Mouse (Mus musculus) testis, adult 2 months (tissue): ENCODE data around the gene Gm20388. TPM values are rescaled to one million over a fixed set of nuclear protein-coding genes. Genes with fewer than 3 reads are reported as not detected.

Experiments used
- H3K27ac ChIP-seq: fragments of 200-500 bp; 2 replicates; pipeline ENCODE4 v1.5.1; 2012; ENCODE audit warnings: low read depth, low read length; ENCODE audit not compliant: control insufficient read depth, insufficient read depth
- H3K27me3 ChIP-seq: fragments of 200-500 bp; 2 replicates; pipeline ENCODE4 v1.6.1; 2012; ENCODE audit warnings: mild to moderate bottlenecking, low read length, moderate library complexity; ENCODE audit not compliant: control insufficient read depth, insufficient read depth
- H3K36me3 ChIP-seq: fragments of 200-500 bp; 2 replicates; pipeline ENCODE4 v1.6.1; 2012; ENCODE audit warnings: mild to moderate bottlenecking, low read length; ENCODE audit not compliant: control insufficient read depth, insufficient read depth
- H3K4me1 ChIP-seq: fragments of 200-500 bp; 2 replicates; pipeline ENCODE4 v1.6.1; 2012; ENCODE audit warnings: low read length; ENCODE audit not compliant: control insufficient read depth, insufficient read depth
- H3K4me3 ChIP-seq: fragments of 200-500 bp; 2 replicates; pipeline ENCODE4 v1.5.1; 2012; ENCODE audit warnings: low read depth, mild to moderate bottlenecking, low read length, moderate library complexity, mixed read lengths; ENCODE audit not compliant: control insufficient read depth
- CTCF ChIP-seq: fragments of 200-500 bp; IDR thresholded peaks from 2 replicates; pipeline ENCODE4 v1.5.1; 2012; ENCODE audit warnings: low read depth, mild to moderate bottlenecking, inconsistent platforms, low read length, moderate library complexity; ENCODE audit not compliant: control insufficient read depth, insufficient read depth, insufficient replicate concordance
- POLR2A ChIP-seq: fragments of 200-500 bp; IDR thresholded peaks from 2 replicates; pipeline ENCODE4 v1.6.1; 2012; ENCODE audit warnings: low read depth, mild to moderate bottlenecking, inconsistent platforms, low read length, moderate library complexity; ENCODE audit not compliant: control insufficient read depth
- polyA plus RNA-seq: library from polyadenylated mRNA; depleted of rRNA; stranded (reverse); fragments of >200 nt; gene quantifications from 2 replicates; pipeline ENCODE4 v1.2.3, GENCODE M21; 2012

The Gm20388 gene
- polyA plus RNA-seq, 1 experiment = 5.6 TPM

DNA sequence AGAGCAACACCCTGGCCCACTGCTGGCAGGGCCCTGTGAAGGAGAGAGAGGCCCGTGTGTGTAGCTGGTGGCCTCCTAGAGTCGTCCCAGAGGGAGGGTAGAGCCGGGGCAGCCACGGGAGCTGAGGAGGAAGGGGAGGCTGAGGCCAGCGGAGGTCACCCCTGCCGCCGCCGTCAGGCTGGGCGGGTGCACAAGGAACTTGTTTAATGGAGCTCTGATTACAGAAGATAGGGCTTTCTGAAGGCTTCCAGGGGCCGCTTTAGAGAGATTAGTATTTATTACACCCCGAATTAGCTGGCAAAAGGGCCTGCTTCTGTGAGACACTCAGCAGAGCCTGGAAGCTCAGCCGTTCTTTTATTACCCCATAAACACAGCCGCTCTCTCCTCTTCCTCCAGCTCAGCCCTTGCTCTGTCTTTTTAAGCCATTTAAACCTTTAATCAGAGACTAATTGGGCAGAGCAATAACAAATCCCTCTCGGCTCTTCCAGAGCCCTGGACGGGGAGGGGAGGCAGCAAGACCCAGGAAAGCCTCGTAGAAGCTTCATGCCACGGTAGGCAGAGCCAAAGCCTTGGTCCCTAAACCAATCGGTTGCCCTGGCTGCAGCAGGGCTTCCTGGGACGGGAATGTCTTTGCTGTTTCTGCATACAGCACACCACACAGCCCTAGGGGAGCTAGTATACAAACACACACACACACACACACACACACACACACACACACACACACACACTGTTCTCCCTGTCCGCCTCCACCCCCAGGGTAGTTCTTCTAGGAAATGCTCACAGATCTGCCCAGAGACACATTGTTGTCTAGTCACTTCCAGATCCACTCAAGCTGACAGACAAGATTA lies 1448.7 kb downstream of the Gm20388 start:
- Histone ChIP-seq H3K4me1 (peaks cover 9% of the 10 kb centered on the region; the same call in 1 of the 2 replicates), H3K4me3 (no peak overlapping the region), H3K36me3 (no peaks in the 10 kb centered on the region), H3K27ac (no peak overlapping the region), H3K27me3 (no peaks in the 10 kb centered on the region)
- TF ChIP-seq CTCF (no peak), POLR2A (no peak)

DNA sequence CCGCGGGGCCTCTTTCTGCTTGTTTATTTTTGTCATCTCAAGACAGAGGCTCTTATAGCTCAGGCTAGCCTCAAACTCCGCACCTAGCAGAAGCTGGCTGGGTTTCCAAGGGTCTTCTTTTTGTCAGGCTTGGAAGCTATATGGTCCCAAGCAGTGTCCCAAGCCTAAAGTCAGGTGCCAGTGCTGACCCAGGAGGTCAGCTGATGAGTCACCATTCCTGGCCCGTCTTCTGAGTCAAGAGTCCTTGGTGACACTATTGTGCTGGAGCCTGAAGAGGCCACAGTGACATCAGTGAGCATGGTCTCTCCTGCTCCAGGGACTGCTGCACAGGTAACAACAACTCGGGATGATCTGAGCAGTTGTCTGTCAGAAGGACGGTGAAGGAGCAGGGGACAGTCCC lies 1449.4 kb downstream of the Gm20388 start:
- no peaks in the 10 kb centered on the region for H3K36me3 ChIP-seq
- no peak overlapping the region for H3K27ac ChIP-seq
- TF ChIP-seq POLR2A (no peak), CTCF (no peak)
- no peaks in the 10 kb centered on the region for H3K27me3 ChIP-seq
- peaks cover 9% of the 10 kb centered on the region; the same call in 1 of the 2 replicates for H3K4me1 ChIP-seq
- H3K4me3 ChIP-seq = no peak overlapping the region

DNA sequence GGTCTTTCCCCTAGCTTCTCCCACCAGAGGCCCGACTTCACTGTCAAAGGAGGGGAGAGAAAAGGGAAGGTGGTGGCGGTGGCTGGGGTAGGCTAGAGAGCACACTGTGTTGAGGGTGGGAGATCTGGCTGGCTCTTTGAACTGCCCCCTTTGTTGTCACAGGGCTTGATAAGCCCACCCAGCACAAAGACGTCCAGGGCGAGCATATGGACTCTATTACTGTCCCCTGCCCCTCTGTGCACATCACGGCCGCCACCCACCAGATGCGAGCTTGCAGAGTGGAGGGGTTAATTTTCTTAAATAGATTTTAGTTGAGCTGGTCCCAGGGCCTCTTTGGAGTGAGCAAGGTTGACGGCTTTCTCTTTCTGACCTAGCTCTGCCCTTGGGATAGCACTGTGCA lies 1450.5 kb downstream of the Gm20388 start:
- Histone ChIP-seq H3K4me1 (peaks cover 9% of the 10 kb centered on the region; the same call in 1 of the 2 replicates), H3K27me3 (no peaks in the 10 kb centered on the region), H3K27ac (no peak overlapping the region), H3K4me3 (no peak overlapping the region), H3K36me3 (no peaks in the 10 kb centered on the region)
- no peak for TF ChIP-seq POLR2A
- TF ChIP-seq CTCF = no peak

DNA sequence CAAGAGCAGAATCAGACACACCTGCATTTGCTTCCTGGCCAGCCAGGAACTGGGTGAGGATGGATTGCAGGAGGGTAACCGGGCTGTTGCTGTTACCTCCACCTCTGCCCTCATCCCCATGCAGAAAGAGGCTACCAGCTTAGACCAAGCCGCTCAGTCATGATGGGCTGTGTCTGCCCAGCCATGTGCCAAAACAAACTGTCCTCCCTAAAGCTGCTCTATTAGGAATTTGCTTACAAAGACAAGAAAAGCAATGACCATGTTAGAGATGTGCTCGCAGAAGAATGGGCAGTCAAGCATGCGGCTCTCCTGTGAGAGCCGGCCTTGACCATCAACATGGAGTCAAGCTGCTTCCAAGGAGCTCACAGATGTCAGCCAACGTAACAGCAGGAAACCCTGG lies 1454.0 kb downstream of the Gm20388 start:
- TF ChIP-seq CTCF (no peak), POLR2A (no peak)
- H3K4me3 ChIP-seq = no peak overlapping the region
- H3K27me3 ChIP-seq = no peaks in the 10 kb centered on the region
- 0 out of 2 replicates have a peak, but pooled peaks cover 2% of the 10 kb centered on the region for H3K4me1 ChIP-seq
- H3K36me3 ChIP-seq = no peaks in the 10 kb centered on the region
- H3K27ac ChIP-seq = no peak overlapping the region

DNA sequence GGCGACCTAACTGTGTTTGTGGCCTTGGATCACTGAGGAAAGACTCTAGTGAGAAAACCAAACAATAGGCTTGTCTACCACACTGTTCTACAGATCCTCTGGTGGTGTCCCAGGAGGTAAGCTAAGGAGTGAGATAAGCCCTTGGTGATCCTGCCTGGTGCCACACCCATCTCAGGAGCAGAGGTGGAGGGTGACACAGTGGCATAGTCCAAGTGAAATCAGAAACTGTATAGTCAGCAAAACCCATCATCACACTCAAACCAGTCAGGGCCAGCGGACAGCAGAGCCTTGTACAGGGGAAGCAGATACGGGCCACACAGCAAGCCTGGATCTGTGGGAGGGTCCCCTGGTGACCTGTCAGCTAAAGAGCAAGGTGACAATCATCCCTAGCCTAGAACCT lies 1454.5 kb downstream of the Gm20388 start:
- TF ChIP-seq POLR2A (no peak), CTCF (no peak)
- Histone ChIP-seq H3K4me3 (no peak overlapping the region), H3K27me3 (no peaks in the 10 kb centered on the region), H3K27ac (no peak overlapping the region), H3K4me1 (0 out of 2 replicates have a peak, but pooled peaks cover 2% of the 10 kb centered on the region), H3K36me3 (no peaks in the 10 kb centered on the region)

DNA sequence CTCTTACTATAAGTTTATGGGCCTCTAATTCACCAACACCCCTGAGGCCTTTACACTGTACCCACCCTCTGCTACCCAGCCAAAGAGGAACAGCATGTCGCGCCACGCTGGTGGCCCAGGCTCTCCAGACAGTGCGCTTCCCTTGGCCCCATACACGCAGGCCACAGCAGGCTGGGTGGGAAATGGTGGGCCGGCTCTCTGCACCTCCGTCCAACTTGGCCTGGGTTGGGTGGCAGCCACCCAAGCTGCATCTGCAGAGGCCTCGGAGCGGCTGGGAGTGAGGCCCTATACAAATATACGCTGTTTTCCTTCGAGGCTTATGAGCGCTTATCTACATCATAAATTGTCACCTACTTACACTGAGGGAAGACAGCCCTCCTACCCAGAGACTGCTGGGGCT lies 1456.0 kb downstream of the Gm20388 start:
- Histone ChIP-seq H3K4me3 (no peak overlapping the region), H3K27me3 (no peaks in the 10 kb centered on the region), H3K4me1 (no peaks in the 10 kb centered on the region), H3K36me3 (no peaks in the 10 kb centered on the region), H3K27ac (no peak overlapping the region)
- no peak for TF ChIP-seq POLR2A

DNA sequence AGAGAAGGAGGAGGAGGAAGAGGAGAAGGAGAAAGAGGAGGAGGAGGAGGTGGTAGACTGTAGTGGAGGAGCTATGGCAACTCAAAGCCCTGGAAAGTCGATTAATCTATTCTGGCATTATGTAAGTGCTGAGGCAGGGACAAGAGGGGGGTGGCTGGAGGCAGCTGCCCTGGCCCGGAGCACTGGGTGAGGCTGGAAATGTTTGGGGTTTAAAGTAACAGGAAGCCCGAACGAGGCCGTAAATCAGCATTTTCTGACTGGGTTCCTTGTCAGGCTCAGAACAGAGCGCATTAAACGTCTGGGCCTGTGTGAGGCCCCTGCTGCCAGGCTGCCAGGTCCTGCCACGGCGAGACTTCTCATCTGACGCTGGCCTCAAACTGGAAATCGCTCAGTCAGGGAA lies 1458.2 kb downstream of the Gm20388 start:
- Histone ChIP-seq H3K27ac (no peak overlapping the region), H3K4me3 (no peak overlapping the region), H3K4me1 (no peaks in the 10 kb centered on the region), H3K27me3 (no peaks in the 10 kb centered on the region), H3K36me3 (no peaks in the 10 kb centered on the region)
- TF ChIP-seq CTCF (no peak), POLR2A (no peak)
